Comparison of ENCODE assay signal across 8 mouse cellular contexts in the genomic region with DNA sequence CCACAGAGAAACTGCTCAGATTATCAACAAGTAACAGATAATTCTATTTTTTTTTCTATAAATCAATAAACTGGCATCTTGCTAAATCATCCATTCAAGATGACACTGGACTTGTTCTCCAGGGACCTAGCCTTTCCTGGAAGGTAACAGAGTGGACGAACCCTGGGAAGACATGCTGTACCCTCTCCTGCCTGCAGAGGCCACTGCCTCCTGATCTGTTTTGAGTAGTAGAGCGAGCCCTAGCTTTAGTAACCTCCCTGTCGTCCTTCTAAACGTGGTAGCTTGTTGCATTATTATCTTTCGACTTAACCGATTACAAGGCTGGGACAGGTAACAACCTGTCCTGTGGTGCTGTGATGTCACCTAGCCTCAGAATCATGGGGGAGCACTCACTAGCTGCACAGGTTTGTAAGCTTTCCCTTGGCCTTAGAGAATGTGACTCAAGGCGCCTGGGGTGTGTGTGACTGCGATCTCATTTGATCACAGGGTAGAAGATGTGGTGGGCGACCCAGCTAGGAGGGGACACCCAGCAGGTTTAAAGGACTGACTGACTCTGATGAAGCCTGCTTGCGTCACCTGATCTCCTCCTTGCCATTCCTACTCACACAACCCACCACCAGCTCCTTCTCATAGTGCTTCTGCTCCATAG.
A peak's percentile ranks its signal among the peaks of the same experiment; 100 is the strongest.
DNase-seq lines count a peak whose midpoint lies in the region; ATAC-seq lines count a peak whose summit lies in the region.

No protein-coding gene starts in this region.

- H3K4me2 ChIP-seq in intestine, embryonic 15.5 days (replicated peaks) = no peak overlapping the region
- no peak overlapping the region for H3K4me2 ChIP-seq in limb, embryonic 11.5 days (ENCODE audit: low read depth, severe bottlenecking)
- H3K4me2 ChIP-seq in neural tube, embryonic 14.5 days (ENCODE audit: low read depth, low read length) = no peak overlapping the region

- no peak overlapping the region for H3K27ac ChIP-seq in intestine, embryonic 15.5 days
- no peak overlapping the region for H3K27ac ChIP-seq in limb, embryonic 11.5 days (replicated peaks; ENCODE audit: low read depth, low read length)
- no peak overlapping the region for H3K27ac ChIP-seq in neural tube, embryonic 14.5 days (ENCODE audit: low read depth, low read length)

- H3K9ac ChIP-seq in intestine, embryonic 15.5 days = no peak overlapping the region
- H3K9ac ChIP-seq in limb, embryonic 11.5 days (ENCODE audit: low read length) = no peak overlapping the region
- no peak overlapping the region for H3K9ac ChIP-seq in neural tube, embryonic 14.5 days (replicated peaks; ENCODE audit: low read depth, low read length)

- no peaks in the 10 kb centered on the region for H3K27me3 ChIP-seq in intestine, embryonic 15.5 days (replicated peaks)
- H3K27me3 ChIP-seq in limb, embryonic 11.5 days (ENCODE audit: control insufficient read depth, insufficient read depth, low read length) = no peaks in the 10 kb centered on the region
- H3K27me3 ChIP-seq in neural tube, embryonic 14.5 days (ENCODE audit: control insufficient read depth, insufficient read depth, low read length) = no peaks in the 10 kb centered on the region

- WGBS in intestine, embryonic 15.5 days = 53% methylated on average over 10 of the region's 10 CpGs
- WGBS in limb, embryonic 11.5 days = 59% methylated on average over 10 of the region's 10 CpGs
- WGBS in neural tube, embryonic 14.5 days = 53% methylated on average over 10 of the region's 10 CpGs

- peaks cover 2% of the 10 kb centered on the region; the same call in 1 of the 2 replicates for H3K4me1 ChIP-seq in intestine, embryonic 15.5 days (replicated peaks)
- H3K4me1 ChIP-seq in limb, embryonic 11.5 days (ENCODE audit: control insufficient read depth, insufficient read depth, low read length) = 0 out of 2 replicates have a peak, but pooled peaks cover 3% of the 10 kb centered on the region
- H3K4me1 ChIP-seq in neural tube, embryonic 14.5 days (ENCODE audit: control insufficient read depth, insufficient read depth, low read length) = no peaks in the 10 kb centered on the region

- H3K9me3 ChIP-seq in intestine, embryonic 15.5 days = no peaks in the 10 kb centered on the region
- H3K9me3 ChIP-seq in limb, embryonic 11.5 days (ENCODE audit: control insufficient read depth, low read length) = no peaks in the 10 kb centered on the region
- H3K9me3 ChIP-seq in neural tube, embryonic 14.5 days (ENCODE audit: control insufficient read depth, low read length) = no peaks in the 10 kb centered on the region

- DNase-seq in urinary bladder, postnatal 25 days (ENCODE audit: low spot score) = peak; percentile 50
- DNase-seq in urinary bladder, postnatal 10 days (ENCODE audit: low spot score) = no peak
- DNase-seq in c-Kit-positive CD71-negative TER-119-negative erythroid progenitor cells, embryonic 14.5 days (ENCODE audit: low read depth) = peak; percentile 14
- peak; percentile 52 to 79 for DNase-seq in frontal cortex, postnatal 36 days (ENCODE audit: low spot score in 2 of 2)
- DNase-seq in limb, embryonic 11.5 days (ENCODE audit: low spot score) = peak; percentile 63
- DNase-seq in spleen, postnatal 14 days (ENCODE audit: low spot score in 2 of 2) = no peak

- peak; percentile 70 for ATAC-seq in intestine, embryonic 15.5 days
- ATAC-seq in limb, embryonic 11.5 days (ENCODE audit: insufficient number of reproducible peaks, low FRiP score, low TSS enrichment, low read depth) = peak; percentile 60; the same call in 1 of the 2 replicates
- ATAC-seq in neural tube, embryonic 14.5 days (ENCODE audit: low read depth) = peak; percentile 65; the same call in 1 of the 2 replicates

- no peaks in the 10 kb centered on the region for H3K36me3 ChIP-seq in intestine, embryonic 15.5 days
- H3K36me3 ChIP-seq in limb, embryonic 11.5 days (ENCODE audit: control insufficient read depth, insufficient read depth, low read length) = no peaks in the 10 kb centered on the region
- no peaks in the 10 kb centered on the region for H3K36me3 ChIP-seq in neural tube, embryonic 14.5 days (ENCODE audit: control insufficient read depth, insufficient read depth, low read length)

- no peak overlapping the region for H3K4me3 ChIP-seq in intestine, embryonic 15.5 days (replicated peaks)
- H3K4me3 ChIP-seq in limb, embryonic 11.5 days (ENCODE audit: low read depth, low read length) = no peak overlapping the region
- H3K4me3 ChIP-seq in neural tube, embryonic 14.5 days (ENCODE audit: low read depth, low read length) = no peak overlapping the region

Comparison
In these comparisons a context has a peak if more than half of its experiments do, and no peak if none do; other contexts are left out.
1. DNase-seq: peak in urinary bladder, postnatal 25 days (single experiment), c-Kit-positive CD71-negative TER-119-negative erythroid progenitor cells, embryonic 14.5 days (single experiment), frontal cortex, postnatal 36 days (2 of 2) and limb, embryonic 11.5 days (single experiment); none in urinary bladder, postnatal 10 days (single experiment) and spleen, postnatal 14 days (0 of 2).
2. Peak in every context shown above with its lines, with median percentiles within 50 percentile points of each other: ATAC-seq.